Mouse (Mus musculus): ENCODE results near the gene Gm10722. TPM values are rescaled to one million over a fixed set of nuclear protein-coding genes. Genes with fewer than 3 reads are reported as not detected.
"Not testable (repeated sequence)": the region's sequence is repeated elsewhere in the genome, so short reads cannot be mapped to it uniquely, and the experiment has no call there.

The Gm10722 gene
- not detected in 2 replicates for polyA plus RNA-seq (2011; ENCODE audit: insufficient read length, low read depth, missing spikeins)

DNA sequence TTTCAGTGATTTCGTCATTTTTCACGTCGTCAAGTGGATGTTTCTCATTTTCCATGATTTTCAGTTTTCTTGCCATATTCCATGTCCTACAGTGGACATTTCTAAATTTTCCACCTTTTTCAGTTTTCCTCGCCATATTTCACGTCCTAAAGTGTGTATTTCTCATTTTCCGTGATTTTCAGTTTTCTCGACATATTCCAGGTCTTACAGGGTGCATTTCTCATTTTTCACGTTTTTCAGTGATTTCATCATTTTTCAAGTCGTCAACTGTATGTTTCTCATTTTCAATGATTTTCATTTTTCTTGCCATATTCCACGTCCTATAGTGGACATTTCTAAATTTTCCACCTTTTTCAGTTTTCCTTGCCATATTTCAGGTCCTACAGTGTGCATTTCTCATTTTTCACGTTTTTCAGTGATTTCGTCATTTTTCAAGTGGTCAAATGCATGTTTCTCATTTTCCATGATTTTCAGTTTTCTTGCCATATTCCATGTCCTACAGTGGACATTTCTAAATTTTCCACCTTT, at the start of gene Gm10722:
Gene Gm10722 (plus strand): TSS at position 478 of the 528 bp plus-strand sequence.
- TF ChIP-seq CTCF (IDR thresholded peaks at IDR 0.05; ENCODE audit: borderline replicate concordance, insufficient read depth, low read length): 0 out of 2 replicates have a peak, but pooled peaks have one; percentile 3
- H3K27ac ChIP-seq (ENCODE audit: insufficient read depth, low read length); H3K4me3 ChIP-seq (ENCODE audit: insufficient read depth, low read length); H3K4me1 ChIP-seq (ENCODE audit: control insufficient read depth, insufficient read depth, low read length): not testable (repeated sequence)

DNA sequence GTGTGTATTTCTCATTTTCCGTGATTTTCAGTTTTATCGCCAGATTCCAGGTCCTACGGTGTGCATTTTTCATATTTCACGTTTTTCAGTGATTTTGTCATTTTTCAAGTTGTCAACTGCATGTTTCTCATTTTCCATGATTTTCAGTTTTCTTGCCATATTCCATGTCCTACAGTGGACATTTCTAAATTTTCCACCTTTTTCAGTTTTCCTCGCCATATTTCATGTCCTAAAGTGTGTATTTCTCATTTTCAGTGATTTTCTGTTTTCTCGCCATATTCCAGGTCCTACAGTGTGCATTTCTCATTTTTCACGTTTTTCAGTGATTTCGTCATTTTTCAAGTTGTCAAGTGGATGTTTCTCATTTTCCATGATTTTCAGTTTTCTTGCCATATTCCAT, 284 bp downstream of the Gm10722 start:
- H3K27ac ChIP-seq (ENCODE audit: insufficient read depth, low read length); H3K4me1 ChIP-seq (ENCODE audit: control insufficient read depth, insufficient read depth, low read length); H3K4me3 ChIP-seq (ENCODE audit: insufficient read depth, low read length): not testable (repeated sequence)

GRCm38 (mm10) chr9:3001948-3002659, 1.4 kb downstream of the Gm10722 start:
- H3K27ac ChIP-seq (ENCODE audit: insufficient read depth, low read length); H3K4me3 ChIP-seq (ENCODE audit: insufficient read depth, low read length); H3K4me1 ChIP-seq (ENCODE audit: control insufficient read depth, insufficient read depth, low read length): not testable (repeated sequence)
- 0 out of 2 replicates have a peak, but pooled peaks have one; percentile 40 for TF ChIP-seq CTCF (IDR thresholded peaks at IDR 0.05; ENCODE audit: borderline replicate concordance, insufficient read depth, low read length)

GRCm38 (mm10) chr9:3002794-3003396, 2.2 kb downstream of the Gm10722 start, which contains the start of gene Gm11168:
Gene Gm11168 (plus strand): TSS chr9:3003346.
- not testable (repeated sequence) for H3K27ac ChIP-seq (ENCODE audit: insufficient read depth, low read length); H3K4me1 ChIP-seq (ENCODE audit: control insufficient read depth, insufficient read depth, low read length); H3K4me3 ChIP-seq (ENCODE audit: insufficient read depth, low read length)
- peak; percentile 47 for TF ChIP-seq CTCF (IDR thresholded peaks at IDR 0.05; ENCODE audit: borderline replicate concordance, insufficient read depth, low read length)

- H3K4me3 ChIP-seq (ENCODE audit: insufficient read depth, low read length); H3K27ac ChIP-seq (ENCODE audit: insufficient read depth, low read length); H3K4me1 ChIP-seq (ENCODE audit: control insufficient read depth, insufficient read depth, low read length): not testable (repeated sequence)
Observed at GRCm38 (mm10) chr9:3006179-3006578, 5.5 kb downstream of the Gm10722 start.

GRCm38 (mm10) chr9:3006636-3007035, 5.9 kb downstream of the Gm10722 start:
- not testable (repeated sequence) for H3K4me1 ChIP-seq (ENCODE audit: control insufficient read depth, insufficient read depth, low read length); H3K4me3 ChIP-seq (ENCODE audit: insufficient read depth, low read length); H3K27ac ChIP-seq (ENCODE audit: insufficient read depth, low read length)

- H3K4me3 ChIP-seq (ENCODE audit: insufficient read depth, low read length); H3K4me1 ChIP-seq (ENCODE audit: control insufficient read depth, insufficient read depth, low read length); H3K27ac ChIP-seq (ENCODE audit: insufficient read depth, low read length): not testable (repeated sequence)
- 0 out of 2 replicates have a peak, but pooled peaks have one; percentile 16 for TF ChIP-seq CTCF (IDR thresholded peaks at IDR 0.05; ENCODE audit: borderline replicate concordance, insufficient read depth, low read length)
Observed at GRCm38 (mm10) chr9:3007272-3007671, 6.5 kb downstream of the Gm10722 start.

GRCm38 (mm10) chr9:3009331-3009730, 8.6 kb downstream of the Gm10722 start:
- H3K4me1 ChIP-seq (ENCODE audit: control insufficient read depth, insufficient read depth, low read length); H3K27ac ChIP-seq (ENCODE audit: insufficient read depth, low read length); H3K4me3 ChIP-seq (ENCODE audit: insufficient read depth, low read length): not testable (repeated sequence)

GRCm38 (mm10) chr9:3012054-3012621, 11.4 kb downstream of the Gm10722 start:
- H3K4me1 ChIP-seq (ENCODE audit: control insufficient read depth, insufficient read depth, low read length); H3K27ac ChIP-seq (ENCODE audit: insufficient read depth, low read length); H3K4me3 ChIP-seq (ENCODE audit: insufficient read depth, low read length): not testable (repeated sequence)

DNA sequence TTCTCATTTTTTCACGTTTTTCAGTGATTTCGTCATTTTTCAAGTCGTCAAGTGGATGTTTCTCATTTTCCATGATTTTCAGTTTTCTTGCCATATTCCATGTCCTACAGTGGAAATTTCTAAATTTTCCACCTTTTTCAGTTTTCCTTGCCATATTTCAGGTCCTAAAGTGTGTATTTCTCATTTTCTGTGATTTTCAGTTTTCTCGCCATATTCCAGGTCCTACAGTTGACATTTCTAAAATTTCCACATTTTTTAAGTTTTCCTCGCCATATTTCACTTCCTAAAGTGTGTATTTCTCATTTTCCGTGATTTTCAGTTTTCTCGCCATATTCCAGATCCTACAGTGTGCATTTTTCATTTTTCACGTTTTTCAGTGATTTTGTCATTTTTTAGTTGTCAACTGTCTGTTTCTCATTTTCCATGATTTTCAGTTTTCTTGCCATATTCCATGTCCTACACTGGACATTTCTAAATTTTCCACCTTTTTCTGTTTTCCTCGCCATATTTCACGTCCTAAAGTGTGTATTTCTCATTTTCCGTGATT, 12.1 kb downstream of the Gm10722 start, which contains the start of gene Gm10721:
Gene Gm10721 (plus strand): TSS at position 408 of the 547 bp plus-strand sequence.
- not testable (repeated sequence) for H3K27ac ChIP-seq (ENCODE audit: insufficient read depth, low read length); H3K4me1 ChIP-seq (ENCODE audit: control insufficient read depth, insufficient read depth, low read length); H3K4me3 ChIP-seq (ENCODE audit: insufficient read depth, low read length)

DNA sequence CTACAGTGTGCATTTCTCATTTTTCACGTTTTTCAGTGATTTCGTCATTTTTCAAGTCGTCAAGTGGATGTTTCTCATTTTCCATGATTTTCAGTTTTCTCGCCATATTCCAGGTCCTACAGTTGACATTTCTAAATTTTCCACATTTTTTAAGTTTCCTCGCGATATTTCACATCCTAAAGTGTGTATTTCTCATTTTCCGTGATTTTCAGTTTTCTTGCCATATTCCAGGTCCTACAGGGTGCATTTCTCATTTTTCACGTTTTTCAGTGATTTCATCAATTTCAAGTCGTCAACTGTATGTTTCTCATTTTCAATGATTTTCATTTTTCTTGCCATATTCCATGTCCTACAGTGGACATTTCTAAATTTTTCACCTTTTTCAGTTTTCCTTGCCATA, 14.6 kb downstream of the Gm10722 start, which contains the start of gene Gm10720:
Gene Gm10720 (plus strand): TSS at position 301 of the 400 bp plus-strand sequence.
- not testable (repeated sequence) for H3K27ac ChIP-seq (ENCODE audit: insufficient read depth, low read length)

GRCm38 (mm10) chr9:3015896-3016295, 15.2 kb downstream of the Gm10722 start:
- not testable (repeated sequence) for H3K27ac ChIP-seq (ENCODE audit: insufficient read depth, low read length); H3K4me1 ChIP-seq (ENCODE audit: control insufficient read depth, insufficient read depth, low read length); H3K4me3 ChIP-seq (ENCODE audit: insufficient read depth, low read length)

More for the DNA sequence above, 14.6 kb downstream of the Gm10722 start, which contains the start of gene Gm10720:
- not testable (repeated sequence) for H3K4me1 ChIP-seq (ENCODE audit: control insufficient read depth, insufficient read depth, low read length); H3K4me3 ChIP-seq (ENCODE audit: insufficient read depth, low read length)

GRCm38 (mm10) chr9:3017108-3017507, 16.4 kb downstream of the Gm10722 start, which contains the start of gene Gm10719:
Gene Gm10719 (plus strand): TSS chr9:3017408.
- H3K4me1 ChIP-seq (ENCODE audit: control insufficient read depth, insufficient read depth, low read length); H3K4me3 ChIP-seq (ENCODE audit: insufficient read depth, low read length); H3K27ac ChIP-seq (ENCODE audit: insufficient read depth, low read length): not testable (repeated sequence)

DNA sequence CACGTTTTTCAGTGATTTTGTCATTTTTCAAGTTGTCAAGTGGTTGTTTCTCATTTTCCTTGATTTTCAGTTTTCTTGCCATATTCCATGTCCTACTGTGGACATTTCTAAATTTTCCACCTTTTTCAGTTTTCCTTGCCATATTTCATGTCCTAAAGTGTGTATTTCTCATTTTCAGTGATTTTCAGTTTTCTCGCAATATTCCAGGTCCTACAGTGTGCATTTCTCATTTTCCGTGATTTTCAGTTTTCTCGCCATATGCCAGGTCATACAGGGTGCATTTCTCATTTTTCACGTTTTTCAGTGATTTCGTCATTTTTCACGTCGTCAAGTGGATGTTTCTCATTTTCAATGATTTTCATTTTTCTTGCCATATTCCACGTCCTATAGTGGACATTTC, 18.2 kb downstream of the Gm10722 start:
- H3K27ac ChIP-seq (ENCODE audit: insufficient read depth, low read length); H3K4me3 ChIP-seq (ENCODE audit: insufficient read depth, low read length); H3K4me1 ChIP-seq (ENCODE audit: control insufficient read depth, insufficient read depth, low read length): not testable (repeated sequence)
